Mouse (Mus musculus) testis, postnatal 10 days (tissue): ENCODE measurements around the gene Spg21.

Source experiments
- DNase-seq: peaks from one replicate; pipeline ENCODE4 v3.0.0; 2021; ENCODE audit warnings: low spot score

The Spg21 gene

GRCm38 (mm10) chr9:65535789-65536469, 75.2 kb downstream of the Spg21 start:
- DNase-seq, result no peak

GRCm38 (mm10) chr9:65536491-65536890, 75.7 kb downstream of the Spg21 start:
- no peak for DNase-seq
